Mouse (Mus musculus): Measurements from ENCODE around the gene Zfp365. TPM values are rescaled to one million over a fixed set of nuclear protein-coding genes. Genes with fewer than 3 reads are reported as not detected.

The Zfp365 gene
- polyA plus RNA-seq, 1 experiment, result 0.14 TPM

DNA sequence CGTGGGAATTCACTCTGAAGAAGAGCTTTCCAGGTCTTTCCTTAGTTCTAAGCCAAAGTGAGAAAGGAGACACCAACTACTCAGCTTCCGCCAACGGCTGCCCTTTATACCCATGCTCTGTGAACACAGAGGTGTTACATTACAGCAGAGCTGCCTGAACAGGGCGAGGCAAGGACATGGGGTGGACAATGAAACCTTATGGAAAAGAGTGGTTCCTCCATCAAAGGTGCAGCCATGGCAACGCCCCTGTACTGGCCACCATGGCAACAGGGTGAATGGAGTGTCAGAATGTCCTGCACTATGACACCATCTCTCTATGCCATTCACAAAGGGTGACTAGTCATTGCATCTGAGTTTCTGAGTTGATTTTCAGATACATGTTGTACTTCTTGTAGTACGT is 61.4 kb downstream of the Zfp365 start:
- TF ChIP-seq POLR2A (IDR thresholded peaks at IDR 0.05; ENCODE audit: low read depth, low read length), result no peak
- TF ChIP-seq CTCF (conservative IDR thresholded peaks at IDR 0.05; ENCODE audit: insufficient read depth, insufficient read length, low read depth, low read length), result no peak
- WGBS, result 54% methylated on average over 6 of the region's 6 CpGs
- H3K27ac ChIP-seq (ENCODE audit: insufficient read depth, low read depth, low read length), result no peak overlapping the region

DNA sequence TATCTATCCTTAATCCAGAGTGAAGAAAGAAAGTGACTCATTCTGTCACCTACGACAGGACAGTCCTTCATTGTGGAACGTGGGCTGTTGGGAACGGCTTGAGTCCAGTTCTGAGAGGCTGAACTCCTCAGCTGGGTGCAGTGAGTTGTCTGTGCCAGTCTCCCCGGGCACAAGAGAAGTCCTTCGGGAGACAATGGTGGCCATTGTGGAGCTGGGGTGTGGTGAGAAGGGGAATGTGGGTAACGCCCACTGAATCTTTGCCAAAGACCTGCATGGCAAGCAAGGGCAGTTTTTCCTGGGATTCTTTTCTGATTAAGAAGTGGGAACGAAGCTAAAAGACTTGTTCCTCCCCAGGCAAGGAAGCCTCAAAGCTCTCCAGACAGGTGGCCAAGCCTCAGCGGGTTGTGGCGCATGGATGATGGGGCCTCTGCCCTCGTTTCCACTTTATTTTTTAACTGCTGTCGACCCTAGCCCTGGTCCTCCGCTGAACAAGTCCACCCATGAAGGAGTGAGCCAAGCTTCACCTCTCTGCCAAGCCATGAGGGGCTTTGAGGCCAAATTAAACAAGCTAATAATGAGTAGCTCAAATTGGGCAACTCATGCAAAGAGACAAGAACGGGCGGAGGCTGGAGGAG is 66.3 kb downstream of the Zfp365 start:
- Histone ChIP-seq H3K4me1 (ENCODE audit: control insufficient read depth, insufficient read depth, low read length) (no peaks in the 10 kb centered on the region), H3K4me3 (ENCODE audit: insufficient read depth, low read depth, low read length) (no peak overlapping the region), H3K36me3 (ENCODE audit: control insufficient read depth, insufficient read depth, low read length) (no peaks in the 10 kb centered on the region), H3K27ac (ENCODE audit: insufficient read depth, low read depth, low read length) (no peak overlapping the region), H3K27me3 (replicated peaks; ENCODE audit: control insufficient read depth, insufficient read depth, low read length) (no peaks in the 10 kb centered on the region)
- 78% methylated on average over 14 of the region's 14 CpGs for WGBS
- TF ChIP-seq CTCF (conservative IDR thresholded peaks at IDR 0.05; ENCODE audit: insufficient read depth, insufficient read length, low read depth, low read length), result no peak
- TF ChIP-seq POLR2A (IDR thresholded peaks at IDR 0.05; ENCODE audit: low read depth, low read length), result no peak
- no peak for DNase-seq

More for the DNA sequence above, 61.4 kb downstream of the Zfp365 start:
- Histone ChIP-seq H3K4me1 (ENCODE audit: control insufficient read depth, insufficient read depth, low read length) (no peaks in the 10 kb centered on the region), H3K36me3 (ENCODE audit: control insufficient read depth, insufficient read depth, low read length) (no peaks in the 10 kb centered on the region), H3K4me3 (ENCODE audit: insufficient read depth, low read depth, low read length) (no peak overlapping the region), H3K27me3 (replicated peaks; ENCODE audit: control insufficient read depth, insufficient read depth, low read length) (no peaks in the 10 kb centered on the region)
- DNase-seq, result no peak

DNA sequence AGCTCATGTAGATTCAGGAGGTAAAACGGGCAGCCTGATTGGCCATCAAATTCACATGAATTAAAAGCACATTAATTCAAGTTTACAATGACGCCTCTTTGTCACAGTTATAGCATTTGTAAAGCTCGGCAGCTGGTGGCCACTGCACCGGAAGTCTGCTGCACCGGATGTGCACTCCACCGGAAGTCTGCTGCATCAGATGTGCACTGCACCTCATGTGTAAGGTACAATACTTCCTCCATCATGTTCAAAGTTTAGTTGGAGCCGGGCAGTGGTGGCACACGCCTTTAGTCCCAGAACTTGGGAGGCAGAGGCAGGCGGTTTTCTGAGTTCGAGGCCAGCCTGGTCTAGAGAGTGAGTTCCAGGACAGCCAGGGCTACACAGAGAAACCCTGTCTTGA is 70.9 kb downstream of the Zfp365 start:
- Histone ChIP-seq H3K4me1 (ENCODE audit: control insufficient read depth, insufficient read depth, low read length) (no peaks in the 10 kb centered on the region), H3K27ac (ENCODE audit: insufficient read depth, low read depth, low read length) (no peak overlapping the region), H3K36me3 (ENCODE audit: control insufficient read depth, insufficient read depth, low read length) (no peaks in the 10 kb centered on the region), H3K4me3 (ENCODE audit: insufficient read depth, low read depth, low read length) (no peak overlapping the region), H3K27me3 (replicated peaks; ENCODE audit: control insufficient read depth, insufficient read depth, low read length) (no peaks in the 10 kb centered on the region)
- TF ChIP-seq CTCF (conservative IDR thresholded peaks at IDR 0.05; ENCODE audit: insufficient read depth, insufficient read length, low read depth, low read length) (no peak), POLR2A (IDR thresholded peaks at IDR 0.05; ENCODE audit: low read depth, low read length) (no peak)
- whole genome bisulfite sequencing, result 74% methylated on average over 10 of the region's 10 CpGs
- no peak for DNase-seq

DNA sequence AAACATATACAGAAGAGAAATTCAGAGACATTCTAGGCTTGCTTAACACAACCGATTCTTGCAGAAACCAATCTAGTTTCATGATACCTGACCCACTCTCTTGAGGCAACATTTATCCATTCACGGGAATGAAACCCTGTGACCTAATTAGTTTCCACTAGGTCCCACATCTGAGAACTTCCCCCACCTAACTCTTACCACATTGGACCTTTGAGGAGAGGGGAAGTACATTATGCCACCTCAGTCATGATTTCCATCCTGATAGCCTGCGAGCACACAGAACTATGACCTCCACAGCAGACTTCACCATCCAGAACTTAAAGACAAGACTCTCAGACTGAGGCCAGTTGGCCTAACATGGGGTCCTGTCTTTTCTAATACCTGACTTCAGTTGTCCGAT is 71.7 kb downstream of the Zfp365 start:
- no peak overlapping the region for H3K4me3 ChIP-seq (ENCODE audit: insufficient read depth, low read depth, low read length)
- WGBS, result 90% methylated on average over 4 of the region's 4 CpGs
- H3K27ac ChIP-seq (ENCODE audit: insufficient read depth, low read depth, low read length), result no peak overlapping the region
- H3K4me1 ChIP-seq (ENCODE audit: control insufficient read depth, insufficient read depth, low read length), result no peaks in the 10 kb centered on the region
- TF ChIP-seq CTCF (conservative IDR thresholded peaks at IDR 0.05; ENCODE audit: insufficient read depth, insufficient read length, low read depth, low read length) (no peak), POLR2A (IDR thresholded peaks at IDR 0.05; ENCODE audit: low read depth, low read length) (no peak)
- H3K27me3 ChIP-seq (replicated peaks; ENCODE audit: control insufficient read depth, insufficient read depth, low read length), result no peaks in the 10 kb centered on the region
- H3K36me3 ChIP-seq (ENCODE audit: control insufficient read depth, insufficient read depth, low read length), result no peaks in the 10 kb centered on the region
- DNase-seq, result no peak

DNA sequence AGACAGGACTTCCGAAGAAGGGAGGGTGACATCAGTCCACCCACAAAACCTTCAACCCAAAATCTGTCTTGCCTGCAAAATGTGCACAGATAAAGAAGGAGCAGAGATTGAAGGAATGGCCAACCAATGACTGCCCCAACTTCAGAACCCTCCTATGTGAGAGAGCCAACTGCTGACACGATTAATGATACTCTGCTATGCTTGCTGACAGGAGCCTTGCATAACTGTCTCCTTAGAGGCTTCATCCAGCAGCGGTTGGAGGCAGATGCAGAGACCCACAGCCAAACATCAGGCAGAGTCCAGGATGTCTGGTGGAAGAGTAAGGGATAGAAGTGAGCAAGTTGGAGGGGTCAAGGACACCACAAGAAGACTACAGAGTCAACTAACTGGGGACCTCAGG is 73.3 kb downstream of the Zfp365 start:
- 76% methylated on average over 3 of the region's 3 CpGs for WGBS
- DNase-seq, result no peak

DNA sequence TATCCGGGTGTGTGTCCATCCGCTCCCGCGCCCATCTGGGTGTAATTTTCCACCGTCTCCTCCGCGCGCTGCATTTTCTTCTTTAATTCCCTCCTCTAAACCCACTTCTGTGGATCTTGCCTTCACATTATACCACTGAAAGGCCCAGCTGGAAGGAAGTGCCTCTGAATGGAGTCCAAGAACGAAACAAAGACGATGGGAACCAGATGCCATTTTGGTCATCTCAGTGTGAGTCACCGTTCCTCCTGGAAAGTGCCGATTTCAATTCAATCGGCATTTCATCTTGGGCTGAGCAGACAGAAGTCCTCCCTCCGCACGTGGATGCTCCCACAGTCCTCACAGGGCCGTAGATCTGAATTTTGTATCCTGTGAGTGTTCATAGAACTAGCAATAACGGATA is 76.0 kb downstream of the Zfp365 start:
- H3K27ac ChIP-seq (ENCODE audit: insufficient read depth, low read depth, low read length), result no peak overlapping the region
- no peak overlapping the region for H3K4me3 ChIP-seq (ENCODE audit: insufficient read depth, low read depth, low read length)
- TF ChIP-seq CTCF (conservative IDR thresholded peaks at IDR 0.05; ENCODE audit: insufficient read depth, insufficient read length, low read depth, low read length) (no peak), POLR2A (IDR thresholded peaks at IDR 0.05; ENCODE audit: low read depth, low read length) (no peak)
- H3K36me3 ChIP-seq (ENCODE audit: control insufficient read depth, insufficient read depth, low read length), result no peaks in the 10 kb centered on the region
- no peaks in the 10 kb centered on the region for H3K27me3 ChIP-seq (replicated peaks; ENCODE audit: control insufficient read depth, insufficient read depth, low read length)
- WGBS, result 83% methylated on average over 17 of the region's 17 CpGs
- H3K4me1 ChIP-seq (ENCODE audit: control insufficient read depth, insufficient read depth, low read length), result no peaks in the 10 kb centered on the region
- no peak for DNase-seq

More for the DNA sequence above, 73.3 kb downstream of the Zfp365 start:
- no peaks in the 10 kb centered on the region for H3K36me3 ChIP-seq (ENCODE audit: control insufficient read depth, insufficient read depth, low read length)
- no peaks in the 10 kb centered on the region for H3K27me3 ChIP-seq (replicated peaks; ENCODE audit: control insufficient read depth, insufficient read depth, low read length)
- TF ChIP-seq CTCF (conservative IDR thresholded peaks at IDR 0.05; ENCODE audit: insufficient read depth, insufficient read length, low read depth, low read length), result no peak
- TF ChIP-seq POLR2A (IDR thresholded peaks at IDR 0.05; ENCODE audit: low read depth, low read length), result no peak
- no peak overlapping the region for H3K27ac ChIP-seq (ENCODE audit: insufficient read depth, low read depth, low read length)
- no peaks in the 10 kb centered on the region for H3K4me1 ChIP-seq (ENCODE audit: control insufficient read depth, insufficient read depth, low read length)
- H3K4me3 ChIP-seq (ENCODE audit: insufficient read depth, low read depth, low read length), result no peak overlapping the region

Other genes starting within 250 kb of the Zfp365 start
- 0.05 TPM in 1 of 2 replicates, not detected in the other for gene Rtkn2, start 66.9 kb upstream of the Zfp365 start, polyA plus RNA-seq (2012; rRNA removed)

All from kidney, adult 2 months (tissue).